ENCODE assay signal across 3 mouse cellular contexts in the genomic region with DNA sequence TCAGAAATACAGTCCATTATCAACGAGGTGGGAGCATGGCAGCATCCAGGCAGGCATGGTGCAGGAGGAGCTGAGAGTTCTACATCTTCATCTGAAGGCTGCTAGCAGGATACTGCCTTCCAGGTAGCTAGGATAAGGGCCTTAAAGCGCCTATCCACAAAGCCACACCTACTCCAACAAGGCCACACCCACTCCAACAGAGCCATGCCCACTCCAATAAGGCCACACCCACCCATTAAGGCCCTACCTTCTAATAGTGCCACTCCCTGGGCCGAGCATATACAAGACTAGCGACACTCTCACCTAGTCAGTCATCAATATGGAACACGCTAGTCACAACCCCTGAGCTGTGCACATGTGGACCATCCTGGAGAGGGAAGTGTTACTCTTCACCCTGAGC.
A peak's percentile ranks its signal among the peaks of the same experiment; 100 is the strongest.
DNase-seq lines count a peak whose midpoint lies in the region.

No protein-coding gene starts in this region.

- DNase-seq in ES-CJ7 (ENCODE audit: low read depth, low spot score): peak; percentile 50
- peak; percentile 67 for DNase-seq in R1 (ENCODE audit: low read depth, low spot score)
- peak; percentile 64 for DNase-seq in ZHBTc4 (ENCODE audit: low read depth, low spot score)
